Mouse (Mus musculus) intestine, embryonic 16.5 days (tissue): ENCODE measurements around the gene Esp38. TPM values are rescaled to one million over a fixed set of nuclear protein-coding genes. Genes with fewer than 3 reads are reported as not detected.
"Not testable (repeated sequence)": the region's sequence is repeated elsewhere in the genome, so short reads cannot be mapped to it uniquely, and the experiment has no call there.

ENCODE experiments used
- ATAC-seq: fragments of 200-750 bp; cut with Nextera tagmentation; 2 replicates; pipeline ENCODE4 v1.8.0; 2017; ENCODE audit warnings: moderate TSS enrichment, moderate library complexity
- H3K27ac ChIP-seq: fragments of 300-500 bp; sonication (generic); 2 replicates; pipeline ENCODE4 v1.5.1; 2014; ENCODE audit warnings: mild to moderate bottlenecking, low read length
- H3K27me3 ChIP-seq: fragments of 300-500 bp; sonication (generic); replicated peaks from 2 replicates; pipeline ENCODE4 v1.6.1; 2014; ENCODE audit warnings: low read length, control low read depth, mixed read lengths; ENCODE audit not compliant: control insufficient read depth, insufficient read depth
- H3K36me3 ChIP-seq: fragments of 300-500 bp; sonication (generic); 2 replicates; pipeline ENCODE4 v1.6.1; 2014; ENCODE audit warnings: low read length, control low read depth; ENCODE audit not compliant: control insufficient read depth, insufficient read depth
- H3K4me1 ChIP-seq: fragments of 300-500 bp; sonication (generic); 2 replicates; pipeline ENCODE4 v1.6.1; 2014; ENCODE audit warnings: low read length, control low read depth, mixed read lengths; ENCODE audit not compliant: control insufficient read depth, insufficient read depth
- H3K4me2 ChIP-seq: fragments of 300-500 bp; sonication (generic); 2 replicates; pipeline ENCODE4 v1.6.1; 2014; ENCODE audit warnings: low read depth, low read length, control low read depth
- H3K4me3 ChIP-seq: fragments of 300-500 bp; sonication (generic); 2 replicates; pipeline ENCODE4 v1.5.1; 2014; ENCODE audit warnings: mild to moderate bottlenecking, low read length
- H3K9ac ChIP-seq: fragments of 300-500 bp; sonication (generic); 2 replicates; pipeline ENCODE4 v1.6.1; 2014; ENCODE audit warnings: low read depth, low read length
- H3K9me3 ChIP-seq: fragments of 300-500 bp; sonication (generic); 2 replicates; pipeline ENCODE4 v1.6.1; 2016; ENCODE audit warnings: low read length, control low read depth; ENCODE audit not compliant: control insufficient read depth
- WGBS: fragments of 180-500 bp; shearing (Covaris S2); extraction: QIAGEN DNeasy Blood & Tissue Kit; methylation state at CpG from one replicate; pipeline ENCODE4 v1.1.7; 2014; 5-methylcytosine and 5-hydroxymethylcytosine counted together
- polyA plus RNA-seq: library from polyadenylated mRNA; unstranded; fragments of >200 nt; fragmentation: Nextera tagmentation; extraction: Ambion mirVana; gene quantifications from 2 replicates; pipeline ENCODE4 v1.2.1, GENCODE M21; 2015

The Esp38 gene
- polyA plus RNA-seq, result not detected in 2 replicates

DNA sequence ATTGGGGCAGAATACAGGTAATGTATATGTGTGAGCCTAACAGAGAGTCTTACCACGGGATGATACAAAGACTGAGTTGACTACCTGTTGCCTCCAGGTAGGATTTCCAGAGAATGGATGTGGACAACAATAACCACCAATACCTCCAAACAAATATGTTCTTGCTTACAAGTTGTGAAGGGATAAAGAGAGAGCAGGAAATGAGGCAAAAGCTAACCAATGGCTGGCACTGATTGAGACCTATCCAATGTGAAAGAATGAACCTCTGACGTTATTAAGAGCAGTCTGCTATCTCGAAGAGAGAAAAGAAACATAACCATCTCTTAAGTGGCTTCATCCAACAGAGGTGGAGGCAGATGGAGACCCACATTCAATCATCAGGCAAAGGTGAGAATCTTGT is at the start of gene Esp38:
Gene Esp38, plus strand, starts transcription at position 301 of the 400 bp plus-strand sequence.
- ATAC-seq, result no peak
- no peaks in the 10 kb centered on the region for H3K27me3 ChIP-seq
- H3K4me3 ChIP-seq, result no peak within 1 kb of the TSS
- H3K36me3 ChIP-seq, result no peaks in the 10 kb centered on the region
- no peaks in the 10 kb centered on the region for H3K4me1 ChIP-seq
- no peaks in the 10 kb centered on the region for H3K9me3 ChIP-seq
- H3K27ac ChIP-seq, result no peak within 1 kb of the TSS
- H3K4me2 ChIP-seq, result no peak within 1 kb of the TSS
- 80% methylated on average over 3 of the region's 3 CpGs for WGBS
- no peak within 1 kb of the TSS for H3K9ac ChIP-seq

DNA sequence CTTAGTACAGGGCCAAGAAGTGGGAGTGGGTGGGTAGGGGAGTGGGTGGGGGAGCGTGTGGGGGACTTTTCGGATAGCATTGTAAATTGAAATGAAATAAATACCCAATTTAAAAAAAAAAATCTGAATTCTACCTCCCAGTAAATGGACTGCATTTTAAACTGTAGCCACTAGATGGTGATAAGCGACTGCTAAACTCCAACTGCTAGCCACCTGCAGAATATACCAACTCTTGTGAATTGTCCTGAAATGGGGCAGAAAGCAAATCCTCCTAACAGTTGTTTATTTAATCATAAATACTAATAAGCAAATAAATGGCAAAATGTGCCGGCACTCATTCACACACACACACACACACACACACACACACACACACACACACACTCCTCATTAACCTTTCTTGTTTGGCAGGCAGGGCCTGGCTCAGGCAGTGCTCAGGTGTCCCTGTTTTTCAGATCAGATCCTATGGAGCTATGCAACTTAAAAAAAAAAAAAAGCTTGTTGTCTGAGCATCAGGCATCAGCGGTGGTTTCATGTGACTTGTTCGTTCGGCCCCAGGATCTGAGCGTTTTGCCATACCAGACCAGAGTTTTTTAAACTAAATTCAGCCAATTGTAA is 47.3 kb upstream of the Esp38 start:
- not testable (repeated sequence) for H3K9ac ChIP-seq, H3K4me3 ChIP-seq, H3K4me1 ChIP-seq, H3K36me3 ChIP-seq, H3K9me3 ChIP-seq, H3K4me2 ChIP-seq, H3K27me3 ChIP-seq, ATAC-seq, H3K27ac ChIP-seq
- 42% methylated on average over 8 of the region's 8 CpGs for WGBS

Other genes starting within 250 kb of the Esp38 start
- not detected in 2 replicates for gene AC192777.2, start 144.9 kb downstream of the Esp38 start, polyA plus RNA-seq